12 mouse cellular contexts compared by ENCODE assay signal in genomic region chr13:44715187-44715885, GRCm38 (mm10). TPM values are rescaled to one million over a fixed set of nuclear protein-coding genes. Genes with fewer than 3 reads are reported as not detected.
DNase-seq lines count a peak whose midpoint lies in the region; ATAC-seq lines count a peak whose summit lies in the region.
"Had no signal": no experiment of that assay in that cellular context is flagged by ENCODE, and none has a peak within 500 bp of the region (broad histone marks: within the 10 kb centered on the region; RNA-seq: fewer than 3 reads in every experiment).

No protein-coding gene starts in this region.

- H3K36me3 ChIP-seq in kidney, embryonic 15.5 days = no peaks in the 10 kb centered on the region
- H3K36me3 ChIP-seq in hindbrain, embryonic 12.5 days = no peaks in the 10 kb centered on the region

- WGBS in kidney, embryonic 15.5 days = 29% methylated on average over 10 of the region's 10 CpGs
- WGBS in hindbrain, embryonic 12.5 days = 21% methylated on average over 10 of the region's 10 CpGs

- peak overlapping the region; percentile 29; the same call in 1 of the 2 replicates for H3K4me2 ChIP-seq in kidney, embryonic 15.5 days
- no peak overlapping the region; the same call in 1 of the 2 replicates for H3K4me2 ChIP-seq in hindbrain, embryonic 12.5 days (replicated peaks)

- no peaks in the 10 kb centered on the region for H3K27me3 ChIP-seq in kidney, embryonic 15.5 days
- no peaks in the 10 kb centered on the region for H3K27me3 ChIP-seq in hindbrain, embryonic 12.5 days

- no peak for ATAC-seq in kidney, embryonic 15.5 days (replicated peaks; ENCODE audit: low FRiP score)
- peak; percentile 60; the same call in 1 of the 2 replicates for ATAC-seq in hindbrain, embryonic 12.5 days (ENCODE audit: low FRiP score)

- H3K27ac ChIP-seq in kidney, embryonic 15.5 days = no peak overlapping the region
- no peak overlapping the region for H3K27ac ChIP-seq in hindbrain, embryonic 12.5 days
- H3K27ac ChIP-seq: layer of hippocampus, adult 2 months had no signal

- H3K4me3 ChIP-seq in kidney, embryonic 15.5 days (replicated peaks) = no peak overlapping the region
- no peak overlapping the region for H3K4me3 ChIP-seq in hindbrain, embryonic 12.5 days
- H3K4me3 ChIP-seq: layer of hippocampus, adult 2 months had no signal

- peaks cover 14% of the 10 kb centered on the region; the same call in 1 of the 2 replicates for H3K4me1 ChIP-seq in kidney, embryonic 15.5 days
- H3K4me1 ChIP-seq in hindbrain, embryonic 12.5 days = no peaks in the 10 kb centered on the region

- no peaks in the 10 kb centered on the region for H3K9me3 ChIP-seq in kidney, embryonic 15.5 days (replicated peaks)
- no peaks in the 10 kb centered on the region for H3K9me3 ChIP-seq in hindbrain, embryonic 12.5 days (replicated peaks)

- no peak for DNase-seq in kidney, postnatal 14 days
- DNase-seq in thymus, postnatal 4 days = peak; percentile 25
- no peak for DNase-seq in thymus, postnatal 25 days
- no peak for DNase-seq in lung, adult 18-20 months
- DNase-seq in cerebellum, postnatal 25 days = no peak
- no peak for DNase-seq in cerebellum, postnatal 36 days
- DNase-seq: heart, postnatal 4 days; lung, postnatal 10 days; right cerebral cortex, postnatal 25 days had no signal

- H3K9ac ChIP-seq in kidney, embryonic 15.5 days = no peak overlapping the region
- no peak overlapping the region for H3K9ac ChIP-seq in hindbrain, embryonic 12.5 days

RNA-seq across cellular contexts. Expression of gene Jarid2, which starts 13.9 kb away (rescaled TPM):
- polyA plus RNA-seq in kidney, embryonic 15.5 days (2015; fragmentation: Nextera tagmentation; extraction: Ambion mirVana) = 38.9 and 39.8 TPM in 2 replicates
- polyA plus RNA-seq in hindbrain, embryonic 12.5 days (2016; fragmentation: Nextera tagmentation; extraction: Ambion mirVana) = 84.6 and 92.4 TPM in 2 replicates
